Mouse (Mus musculus): ENCODE measurements around the gene Lifr.

DNA sequence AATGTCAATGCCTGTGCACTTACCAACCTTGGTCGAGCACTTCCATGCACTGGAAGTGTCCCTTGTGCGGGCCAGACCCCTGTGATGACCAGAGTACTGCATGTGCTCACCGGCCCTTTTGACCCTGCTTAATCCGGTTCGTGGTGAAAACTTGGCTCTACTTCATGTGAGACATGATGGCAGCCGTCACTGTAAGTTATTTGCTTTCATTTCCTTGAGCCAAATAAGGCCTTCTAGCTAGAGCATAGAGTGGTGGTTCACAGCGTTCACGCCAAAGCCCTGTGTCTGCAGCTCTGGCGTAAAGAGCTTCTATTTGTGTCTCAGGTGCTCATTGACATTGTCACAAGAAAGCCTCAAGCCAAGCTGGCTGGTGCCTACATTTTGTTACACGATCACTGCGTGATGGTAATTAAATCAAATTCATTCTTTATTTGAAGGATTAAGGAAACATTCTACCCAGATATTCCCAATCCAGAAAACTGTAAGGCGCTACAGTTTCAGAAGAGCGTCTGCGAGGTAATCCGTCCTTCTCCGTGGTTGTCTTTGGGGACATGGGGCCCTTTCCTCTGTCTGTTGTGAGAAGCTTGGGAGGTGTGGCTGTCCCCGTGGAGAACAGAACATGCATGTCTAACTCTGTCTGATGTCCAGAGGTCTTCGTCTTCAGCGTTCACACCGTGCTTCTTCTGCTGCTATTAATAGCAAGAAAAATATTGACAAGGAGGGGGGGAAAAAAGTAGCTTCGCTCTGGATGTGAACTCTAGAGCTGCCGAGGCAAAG lies 99.5 kb downstream of the Lifr start:
- TF ChIP-seq CTCF (IDR thresholded peaks at IDR 0.05; ENCODE audit: low read depth, low read length) (no peak), POLR2A (IDR thresholded peaks at IDR 0.05; ENCODE audit: extremely low read depth, insufficient read depth, low read length) (no peak)
